Mouse (Mus musculus) liver, postnatal 0 days (tissue): ENCODE measurements around the gene C5ar1. TPM values are rescaled to one million over a fixed set of nuclear protein-coding genes. Genes with fewer than 3 reads are reported as not detected.

ENCODE experiments used
- ATAC-seq: fragments of 200-750 bp; cut with Nextera tagmentation; 2 replicates; pipeline ENCODE4 v1.8.0; 2017; ENCODE audit warnings: mild to moderate bottlenecking, moderate library complexity
- DNase-seq: peaks from one replicate; pipeline ENCODE4 v3.0.0-alpha.2; 2016
- H3K27ac ChIP-seq: fragments of 300-500 bp; sonication (generic); 2 replicates; pipeline ENCODE4 v1.5.1; 2014; ENCODE audit warnings: antibody characterized with exemption, moderate library complexity, mild to moderate bottlenecking, low read depth
- H3K27me3 ChIP-seq: fragments of 300-500 bp; sonication (generic); 2 replicates; pipeline ENCODE4 v1.6.1; 2014; ENCODE audit warnings: low read length, control low read depth, mixed read lengths; ENCODE audit not compliant: insufficient read depth
- H3K36me3 ChIP-seq: fragments of 300-500 bp; sonication (generic); replicated peaks from 2 replicates; pipeline ENCODE4 v1.6.1; 2014; ENCODE audit warnings: mild to moderate bottlenecking, control low read depth, low read length, moderate library complexity, mixed read lengths; ENCODE audit not compliant: insufficient read depth
- H3K4me1 ChIP-seq: fragments of 300-500 bp; sonication (generic); 2 replicates; pipeline ENCODE4 v1.6.1; 2014; ENCODE audit warnings: antibody characterized with exemption, mild to moderate bottlenecking, control low read depth; ENCODE audit not compliant: insufficient read depth
- H3K4me2 ChIP-seq: fragments of 300-500 bp; sonication (generic); 2 replicates; pipeline ENCODE4 v1.6.1; 2014; ENCODE audit warnings: low read depth, mild to moderate bottlenecking, low read length, moderate library complexity, mixed read lengths
- H3K4me3 ChIP-seq: fragments of 300-500 bp; sonication (generic); 2 replicates; pipeline ENCODE4 v1.5.1; 2014; ENCODE audit warnings: low read depth, low read length
- H3K9ac ChIP-seq: fragments of 300-500 bp; sonication (generic); replicated peaks from 2 replicates; pipeline ENCODE4 v1.6.1; 2014; ENCODE audit warnings: mild to moderate bottlenecking, moderate library complexity
- H3K9me3 ChIP-seq: fragments of 300-500 bp; sonication (generic); 2 replicates; pipeline ENCODE4 v1.6.1; 2016; ENCODE audit warnings: mild to moderate bottlenecking, control low read depth, low read length, mixed read lengths
- CTCF ChIP-seq: sonication (generic); IDR thresholded peaks from 2 replicates; pipeline ENCODE4 v1.5.1; 2016; ENCODE audit warnings: antibody characterized with exemption, low read depth
- EP300 ChIP-seq: IDR thresholded peaks from 2 replicates; pipeline ENCODE4 v1.6.1; 2016; ENCODE audit warnings: antibody characterized with exemption, low read depth, mild to moderate bottlenecking
- WGBS: fragments of 180-500 bp; shearing (Covaris S2); extraction: QIAGEN DNeasy Blood & Tissue Kit; methylation state at CpG from one replicate; pipeline ENCODE4 v1.1.7; 2014; ENCODE audit not compliant: insufficient replicate concordance; 5-methylcytosine and 5-hydroxymethylcytosine counted together
- polyA plus RNA-seq: library from polyadenylated mRNA; unstranded; fragments of >200 nt; fragmentation: Nextera tagmentation; extraction: Ambion mirVana; gene quantifications from 2 replicates; pipeline ENCODE4 v1.2.1, GENCODE M21; 2015

The C5ar1 gene
- polyA plus RNA-seq, 1 experiment from 2014 or later: 6.9 TPM

- H3K9ac ChIP-seq: peak within 1 kb of the TSS; percentile 85
- peak; percentile 98 for ATAC-seq
- under 1% methylated on average over 34 of the region's 34 CpGs for WGBS
- DNase-seq: peak; percentile 97
- peak within 1 kb of the TSS; percentile 90 for H3K27ac ChIP-seq
- no peaks in the 10 kb centered on the region for H3K27me3 ChIP-seq
- H3K4me1 ChIP-seq: peaks cover 12% of the 10 kb centered on the region
- TF ChIP-seq CTCF: peak; percentile 76
- no peak for TF ChIP-seq EP300
- H3K36me3 ChIP-seq: no peaks in the 10 kb centered on the region; the same call in 1 of the 2 replicates
- no peaks in the 10 kb centered on the region for H3K9me3 ChIP-seq
- peak within 1 kb of the TSS; percentile 81 for H3K4me3 ChIP-seq
- peak within 1 kb of the TSS; percentile 89 for H3K4me2 ChIP-seq
Observed at GRCm38 (mm10) chr7:16221582-16222272, 37.6 kb downstream of the C5ar1 start, which contains the start of gene Dhx34. TSS of gene Dhx34 (minus strand) at chr7:16222037.

GRCm38 (mm10) chr7:16213986-16214385 is 45.4 kb downstream of the C5ar1 start:
- H3K9ac ChIP-seq: no peak overlapping the region
- H3K9me3 ChIP-seq: no peaks in the 10 kb centered on the region
- H3K4me3 ChIP-seq: no peak overlapping the region
- DNase-seq (no peak), ATAC-seq (no peak)
- TF ChIP-seq CTCF: no peak
- no peak for TF ChIP-seq EP300
- no peaks in the 10 kb centered on the region for H3K27me3 ChIP-seq
- peaks cover 52% of the 10 kb centered on the region for H3K36me3 ChIP-seq
- 85% methylated on average over 9 of the region's 9 CpGs for WGBS
- H3K4me1 ChIP-seq: no peaks in the 10 kb centered on the region
- H3K4me2 ChIP-seq: no peak overlapping the region
- no peak overlapping the region for H3K27ac ChIP-seq

DNA sequence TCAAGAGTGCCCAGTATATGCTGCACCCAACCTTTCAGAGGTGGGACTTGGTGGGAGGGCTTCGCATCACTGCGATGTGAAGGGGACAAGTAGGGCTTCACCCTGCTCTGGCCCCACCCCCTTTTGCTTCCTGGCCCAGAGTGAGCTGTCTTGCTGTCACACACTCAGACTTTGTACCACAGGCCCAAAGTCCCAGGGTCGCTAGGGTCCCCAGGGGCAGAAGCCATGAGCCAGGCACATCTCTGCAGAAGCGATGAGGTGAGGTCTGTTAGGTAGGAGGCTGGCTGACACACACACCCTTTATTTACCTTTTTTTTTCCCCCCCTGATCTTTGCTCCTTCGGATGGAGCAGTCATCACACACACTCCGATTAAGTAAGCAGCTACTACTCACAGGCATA is 46.1 kb downstream of the C5ar1 start:
- Histone ChIP-seq H3K4me2 (no peak overlapping the region), H3K9ac (no peak overlapping the region), H3K36me3 (peaks cover 52% of the 10 kb centered on the region), H3K4me3 (no peak overlapping the region), H3K9me3 (no peaks in the 10 kb centered on the region), H3K27ac (no peak overlapping the region), H3K27me3 (no peaks in the 10 kb centered on the region), H3K4me1 (no peaks in the 10 kb centered on the region)
- WGBS: 70% methylated on average over 6 of the region's 6 CpGs
- no peak for ATAC-seq
- TF ChIP-seq EP300: no peak
- no peak for TF ChIP-seq CTCF
- DNase-seq: no peak

DNA sequence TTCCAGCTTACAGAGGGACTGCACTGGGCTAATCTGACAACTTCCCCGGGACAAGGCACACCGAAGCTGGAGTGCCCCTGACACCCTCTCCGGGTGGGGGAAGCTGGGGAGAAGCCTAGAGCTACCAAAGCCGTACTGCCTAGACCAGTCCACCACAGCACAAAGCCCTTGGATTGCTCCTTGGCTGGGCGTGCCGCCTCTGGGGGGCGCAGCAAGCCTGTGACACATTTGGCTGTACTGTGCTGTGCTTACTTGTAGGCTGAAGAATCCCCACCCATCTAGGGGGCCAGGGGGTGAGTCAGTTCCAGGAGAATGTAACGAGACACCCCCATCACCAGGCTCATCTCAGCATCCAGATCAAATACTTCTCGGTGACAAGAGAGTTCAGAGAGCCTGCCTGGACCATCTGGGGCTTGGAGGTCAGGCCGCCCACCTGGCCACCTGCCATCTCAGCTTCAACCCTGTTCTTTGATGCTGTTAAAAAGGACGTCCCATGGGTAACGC is 48.4 kb downstream of the C5ar1 start:
- WGBS: 70% methylated on average over 12 of the region's 12 CpGs
- DNase-seq: peak; percentile 41
- no peak for ATAC-seq

DNA sequence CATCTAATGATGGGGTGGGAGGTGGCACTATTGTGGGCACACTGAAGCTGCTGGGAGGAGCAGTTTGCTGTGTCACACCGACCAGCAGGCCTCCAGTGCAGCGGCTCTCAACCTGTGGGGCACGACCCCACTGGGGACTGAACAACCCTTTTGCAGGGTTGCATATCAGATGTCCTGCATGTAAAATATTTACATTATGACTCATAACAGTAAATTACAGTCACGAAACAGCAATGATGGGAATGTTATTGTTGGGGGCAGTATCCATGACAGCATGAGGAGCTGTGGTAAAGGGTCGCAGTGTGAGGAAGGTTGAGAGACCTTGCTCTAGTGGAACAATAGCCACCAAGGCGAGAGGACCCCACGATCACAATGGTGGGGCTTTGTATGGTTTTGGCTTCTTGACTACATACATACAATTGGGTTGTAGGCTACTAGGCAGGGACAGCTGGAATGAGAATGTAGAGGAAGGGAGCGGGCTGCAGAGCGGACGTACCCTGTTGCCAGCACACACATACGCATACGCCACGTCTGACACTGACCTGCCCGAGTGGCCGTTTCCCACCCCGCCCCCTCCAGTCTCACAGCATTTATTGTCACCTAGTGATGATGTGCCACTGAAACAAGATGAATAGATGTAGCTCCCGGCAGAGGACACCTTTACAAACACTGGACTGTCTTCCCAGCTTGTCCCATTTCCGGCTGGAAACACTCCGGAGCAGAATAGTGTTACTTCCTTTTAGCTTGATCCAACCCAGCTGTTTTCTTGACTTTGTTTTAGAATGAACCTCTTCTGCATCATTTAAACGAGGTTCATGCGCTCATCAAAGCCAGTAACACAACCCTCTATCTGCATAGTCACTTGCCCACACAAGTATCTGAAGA is 50.3 kb downstream of the C5ar1 start:
- Histone ChIP-seq H3K27ac (no peak overlapping the region), H3K36me3 (peaks cover 38% of the 10 kb centered on the region), H3K4me1 (no peaks in the 10 kb centered on the region), H3K4me2 (no peak overlapping the region), H3K4me3 (no peak overlapping the region), H3K9me3 (no peaks in the 10 kb centered on the region), H3K27me3 (no peaks in the 10 kb centered on the region), H3K9ac (no peak overlapping the region)
- no peak for TF ChIP-seq EP300
- no peak for TF ChIP-seq CTCF
- ATAC-seq (no peak), DNase-seq (no peak)
- 86% methylated on average over 21 of the region's 21 CpGs for WGBS

More for the DNA sequence above, 48.4 kb downstream of the C5ar1 start:
- Histone ChIP-seq H3K4me3 (no peak overlapping the region), H3K36me3 (peaks cover 50% of the 10 kb centered on the region), H3K9ac (no peak overlapping the region), H3K4me2 (no peak overlapping the region), H3K27me3 (no peaks in the 10 kb centered on the region), H3K4me1 (no peaks in the 10 kb centered on the region), H3K9me3 (no peaks in the 10 kb centered on the region), H3K27ac (no peak overlapping the region)
- TF ChIP-seq EP300: no peak
- peak; percentile 62 for TF ChIP-seq CTCF

DNA sequence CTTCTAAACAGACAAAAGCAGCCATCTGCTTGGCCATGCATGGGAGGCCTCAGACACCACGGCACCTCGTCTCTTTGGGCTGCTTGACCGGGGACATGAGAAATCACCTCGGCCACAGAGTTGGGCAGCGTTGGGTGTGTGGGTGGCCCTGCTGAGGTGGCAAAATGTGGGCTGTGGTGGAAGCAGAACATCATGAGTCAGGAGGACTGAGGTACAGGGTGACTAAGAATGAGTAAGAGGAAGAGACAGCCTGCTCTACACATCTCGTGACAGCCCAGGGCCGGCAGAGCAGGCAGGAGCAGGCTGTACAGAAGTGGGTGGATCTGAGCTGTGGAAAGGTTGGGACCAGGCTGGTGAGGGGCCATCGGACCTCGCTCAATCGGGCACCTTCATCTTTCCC is 51.8 kb downstream of the C5ar1 start:
- Histone ChIP-seq H3K9me3 (no peaks in the 10 kb centered on the region), H3K36me3 (peaks cover 36% of the 10 kb centered on the region), H3K9ac (no peak overlapping the region), H3K27ac (0 out of 2 replicates have a peak overlapping the region, but pooled peaks have one; percentile 18), H3K4me3 (no peak overlapping the region), H3K4me1 (no peaks in the 10 kb centered on the region), H3K27me3 (no peaks in the 10 kb centered on the region), H3K4me2 (no peak overlapping the region)
- DNase-seq (no peak), ATAC-seq (peak; percentile 77)
- 77% methylated on average over 10 of the region's 10 CpGs for WGBS
- TF ChIP-seq CTCF: no peak
- no peak for TF ChIP-seq EP300
